Mouse (Mus musculus) kidney, postnatal 0 days (tissue): Measurements from ENCODE around the gene Rad51c. TPM values are rescaled to one million over a fixed set of nuclear protein-coding genes. Genes with fewer than 3 reads are reported as not detected.
"Not testable (repeated sequence)": the region's sequence is repeated elsewhere in the genome, so short reads cannot be mapped to it uniquely, and the experiment has no call there.

Experiments used
- ATAC-seq: fragments of 200-750 bp; cut with Nextera tagmentation; replicated peaks from 2 replicates; pipeline ENCODE4 v1.8.0; 2017; ENCODE audit warnings: low read depth, moderate number of reproducible peaks, moderate TSS enrichment, moderate library complexity; ENCODE audit not compliant: low FRiP score
- DNase-seq: peaks from one replicate; pipeline ENCODE4 v3.0.0-alpha.2; 2016; ENCODE audit warnings: low spot score
- H3K27ac ChIP-seq: fragments of 300-500 bp; sonication (generic); 2 replicates; pipeline ENCODE4 v1.5.1; 2014; ENCODE audit warnings: mild to moderate bottlenecking
- H3K27me3 ChIP-seq: fragments of 300-500 bp; sonication (generic); 2 replicates; pipeline ENCODE4 v1.6.1; 2014; ENCODE audit warnings: low read length, mixed read lengths; ENCODE audit not compliant: insufficient read depth
- H3K36me3 ChIP-seq: fragments of 300-500 bp; sonication (generic); 2 replicates; pipeline ENCODE4 v1.6.1; 2014; ENCODE audit warnings: low read length, mixed read lengths; ENCODE audit not compliant: insufficient read depth
- H3K4me1 ChIP-seq: fragments of 300-500 bp; sonication (generic); replicated peaks from 2 replicates; pipeline ENCODE4 v1.6.1; 2014; ENCODE audit warnings: antibody characterized with exemption, low read length, mixed read lengths; ENCODE audit not compliant: insufficient read depth
- H3K4me2 ChIP-seq: fragments of 300-500 bp; sonication (generic); 2 replicates; pipeline ENCODE4 v1.6.1; 2014; ENCODE audit warnings: mild to moderate bottlenecking, low read length, moderate library complexity, mixed read lengths
- H3K4me3 ChIP-seq: fragments of 300-500 bp; sonication (generic); replicated peaks from 2 replicates; pipeline ENCODE4 v1.5.1; 2014; ENCODE audit warnings: low read depth, low read length
- H3K9ac ChIP-seq: fragments of 300-500 bp; sonication (generic); 2 replicates; pipeline ENCODE4 v1.6.1; 2014; ENCODE audit warnings: low read depth, low read length
- H3K9me3 ChIP-seq: fragments of 300-500 bp; sonication (generic); replicated peaks from 2 replicates; pipeline ENCODE4 v1.6.1; 2016; ENCODE audit warnings: low read length, inconsistent platforms, mixed read lengths
- CTCF ChIP-seq: IDR thresholded peaks from 2 replicates; pipeline ENCODE4 v1.5.1; 2016; ENCODE audit warnings: antibody characterized with exemption, low read depth, mild to moderate bottlenecking, moderate library complexity
- WGBS: fragments of 180-500 bp; shearing (Covaris S2); extraction: QIAGEN DNeasy Blood & Tissue Kit; methylation state at CpG from one replicate; pipeline ENCODE4 v1.1.7; 2014; 5-methylcytosine and 5-hydroxymethylcytosine counted together
- polyA plus RNA-seq: library from polyadenylated mRNA; unstranded; fragments of >200 nt; fragmentation: Nextera tagmentation; extraction: Ambion mirVana; gene quantifications from 2 replicates; pipeline ENCODE4 v1.2.1, GENCODE M21; 2015

The Rad51c gene
- polyA plus RNA-seq, 1 experiment from 2014 or later, result 3.5 TPM

- no peaks in the 10 kb centered on the region for H3K36me3 ChIP-seq
- no peak for TF ChIP-seq CTCF
- no peak overlapping the region for H3K9ac ChIP-seq
- 68% methylated on average over 2 of the region's 2 CpGs for WGBS
- H3K27ac ChIP-seq, result no peak overlapping the region
- H3K4me1 ChIP-seq, result no peaks in the 10 kb centered on the region
- H3K27me3 ChIP-seq, result no peaks in the 10 kb centered on the region
- no peak overlapping the region for H3K4me3 ChIP-seq
- no peak for DNase-seq
- H3K9me3 ChIP-seq, result no peaks in the 10 kb centered on the region
- no peak for ATAC-seq
- H3K4me2 ChIP-seq, result no peak overlapping the region
Observed at GRCm38 (mm10) chr11:87430374-87430773, 25.6 kb upstream of the Rad51c start.

- DNase-seq, result no peak
Observed at GRCm38 (mm10) chr11:87429363-87429762, 24.6 kb upstream of the Rad51c start.

GRCm38 (mm10) chr11:87428051-87428673 is 23.4 kb upstream of the Rad51c start:
- Histone ChIP-seq H3K36me3 (no peaks in the 10 kb centered on the region), H3K27ac (no peak overlapping the region), H3K4me3 (no peak overlapping the region), H3K9me3 (no peaks in the 10 kb centered on the region), H3K27me3 (no peaks in the 10 kb centered on the region), H3K4me2 (no peak overlapping the region), H3K4me1 (no peaks in the 10 kb centered on the region), H3K9ac (no peak overlapping the region)
- ATAC-seq (no peak), DNase-seq (no peak)
- 65% methylated on average over 2 of the region's 2 CpGs for WGBS
- no peak for TF ChIP-seq CTCF

More at GRCm38 (mm10) chr11:87429363-87429762, 24.6 kb upstream of the Rad51c start:
- Histone ChIP-seq H3K36me3 (no peaks in the 10 kb centered on the region), H3K27ac (no peak overlapping the region), H3K9me3 (no peaks in the 10 kb centered on the region), H3K27me3 (no peaks in the 10 kb centered on the region), H3K4me1 (no peaks in the 10 kb centered on the region), H3K4me3 (no peak overlapping the region), H3K4me2 (no peak overlapping the region), H3K9ac (no peak overlapping the region)
- no peak for TF ChIP-seq CTCF
- WGBS, result 90% methylated on average over 4 of the region's 4 CpGs
- ATAC-seq, result no peak

- Histone ChIP-seq H3K27ac (peak overlapping the region; percentile 20; the same call in 1 of the 2 replicates), H3K4me2 (no peak overlapping the region), H3K4me1 (no peaks in the 10 kb centered on the region), H3K27me3 (no peaks in the 10 kb centered on the region), H3K9me3 (no peaks in the 10 kb centered on the region), H3K4me3 (no peak overlapping the region), H3K36me3 (no peaks in the 10 kb centered on the region), H3K9ac (no peak overlapping the region)
- DNase-seq, result no peak
- WGBS, result 29% methylated on average over 1 of the region's 1 CpGs
- TF ChIP-seq CTCF, result no peak
- no peak for ATAC-seq
Observed at GRCm38 (mm10) chr11:87427273-87428050, 22.7 kb upstream of the Rad51c start.

- ATAC-seq (peak; percentile 89), DNase-seq (peak; percentile 96)
- WGBS, result under 1% methylated on average over 24 of the region's 24 CpGs
- Histone ChIP-seq H3K9ac (peak overlapping the region; percentile 52), H3K4me2 (peak overlapping the region; percentile 50), H3K4me3 (peak overlapping the region; percentile 15; the same call in 1 of the 2 replicates), H3K27ac (peak overlapping the region; percentile 73; the same call in 1 of the 2 replicates)
- not testable (repeated sequence) for H3K36me3 ChIP-seq, H3K4me1 ChIP-seq, H3K27me3 ChIP-seq, H3K9me3 ChIP-seq
Observed at GRCm38 (mm10) chr11:87426450-87427250, 21.9 kb upstream of the Rad51c start.

- Histone ChIP-seq H3K4me1 (no peaks in the 10 kb centered on the region), H3K9me3 (no peaks in the 10 kb centered on the region), H3K27ac (peak overlapping the region; percentile 73; the same call in 1 of the 2 replicates), H3K36me3 (no peaks in the 10 kb centered on the region), H3K9ac (peak overlapping the region; percentile 52), H3K27me3 (no peaks in the 10 kb centered on the region), H3K4me3 (peak overlapping the region; percentile 15; the same call in 1 of the 2 replicates), H3K4me2 (peak overlapping the region; percentile 50)
- TF ChIP-seq CTCF, result no peak
- 0% methylated on average over 7 of the region's 7 CpGs for WGBS
- ATAC-seq (no peak; the same call in 1 of the 2 replicates), DNase-seq (no peak)
Observed at GRCm38 (mm10) chr11:87426121-87426449, 21.3 kb upstream of the Rad51c start.
